Mouse (Mus musculus) heart, adult 11 months (tissue): Measurements from ENCODE around the gene Cadps2.

ENCODE experiments used
- DNase-seq: peaks from one replicate; pipeline ENCODE4 v3.0.0; 2022

Gene Cadps2

DNA sequence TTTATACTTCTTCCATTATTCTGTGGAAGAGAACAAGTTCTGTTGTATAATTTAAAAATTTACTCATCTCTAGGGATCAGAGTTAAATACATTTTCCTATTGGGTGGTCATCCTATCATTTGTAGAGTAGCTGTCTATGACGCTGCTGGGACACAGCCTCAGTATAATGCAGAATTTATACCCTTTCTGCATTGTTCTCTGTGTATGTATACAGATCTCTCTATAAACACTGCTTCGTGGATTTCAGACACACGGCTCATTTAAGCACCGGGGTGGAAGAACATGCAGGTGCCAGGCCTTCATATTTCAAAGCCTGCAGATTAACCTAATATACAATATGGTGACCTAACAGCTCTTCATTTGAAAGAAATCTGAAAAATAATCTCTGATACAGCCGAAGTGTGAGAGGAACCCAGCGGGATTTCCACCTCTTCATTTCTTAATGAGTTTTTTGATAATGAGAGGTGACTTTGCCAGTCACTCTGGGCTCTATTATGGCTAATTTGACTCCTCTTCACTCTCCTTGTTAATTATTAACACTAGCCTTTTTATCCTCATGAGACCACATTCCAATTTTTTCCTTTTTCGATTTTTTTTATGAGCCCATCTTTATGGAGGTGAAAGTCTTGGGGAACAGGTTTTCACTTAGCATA, 501.7 kb downstream of the Cadps2 start:
- no peak for DNase-seq

DNA sequence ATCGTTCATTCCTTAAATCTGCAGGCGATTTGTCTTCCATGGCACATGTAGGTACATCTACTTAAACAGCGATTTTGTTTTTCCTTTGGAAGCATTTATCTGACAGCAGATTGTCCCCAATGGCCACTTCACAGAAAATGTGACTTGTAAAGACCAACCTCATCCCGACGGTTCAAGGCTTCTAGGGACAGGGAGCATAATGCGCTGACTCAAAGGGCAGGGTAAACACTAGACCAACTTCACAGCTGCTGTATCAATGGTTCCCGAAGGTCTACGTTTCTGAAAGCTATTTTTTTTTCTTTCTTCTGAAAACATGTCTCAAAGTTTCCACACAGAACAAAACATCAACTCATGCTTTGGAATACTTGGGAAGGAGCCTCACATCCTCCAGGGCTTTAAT, 524.3 kb downstream of the Cadps2 start:
- DNase-seq, result no peak

DNA sequence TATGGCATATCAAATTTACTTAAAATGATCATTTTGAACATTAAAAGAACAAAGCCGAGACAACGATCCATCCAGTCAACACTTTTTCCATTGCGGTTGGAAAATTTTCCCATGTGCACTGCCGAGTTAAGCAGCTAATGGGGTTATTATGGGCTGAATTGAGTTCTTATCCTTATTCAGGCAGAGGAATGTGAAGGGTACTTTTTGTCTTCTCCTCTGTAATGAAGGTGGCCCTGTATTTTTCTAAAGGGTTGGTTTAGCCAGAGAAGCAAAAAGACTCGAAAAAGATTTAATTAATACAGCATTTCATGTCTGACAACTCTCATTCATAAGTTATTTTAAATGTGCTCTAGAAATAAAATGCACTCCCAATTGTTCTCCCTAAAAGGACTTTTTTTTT, 524.9 kb downstream of the Cadps2 start:
- DNase-seq, result no peak

DNA sequence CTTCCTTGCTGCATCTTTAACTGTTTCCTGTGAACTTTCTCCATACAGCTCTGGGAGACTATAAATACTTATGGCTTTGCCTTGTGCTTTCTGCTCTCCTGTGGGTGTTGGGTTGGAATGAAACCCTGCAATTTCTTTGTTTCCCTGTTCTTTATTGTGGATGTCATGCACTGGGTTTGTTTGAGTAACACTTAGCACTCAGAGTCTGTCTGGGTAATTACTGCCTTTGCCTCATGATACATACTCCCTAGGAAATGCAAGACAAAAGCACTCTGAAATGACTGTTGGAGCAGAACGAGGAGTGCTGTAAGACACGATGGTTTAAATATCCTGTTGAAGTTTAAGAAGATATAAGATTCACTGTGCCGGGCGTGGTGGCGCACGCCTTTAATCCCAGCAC, 533.2 kb downstream of the Cadps2 start:
- no peak for DNase-seq

DNA sequence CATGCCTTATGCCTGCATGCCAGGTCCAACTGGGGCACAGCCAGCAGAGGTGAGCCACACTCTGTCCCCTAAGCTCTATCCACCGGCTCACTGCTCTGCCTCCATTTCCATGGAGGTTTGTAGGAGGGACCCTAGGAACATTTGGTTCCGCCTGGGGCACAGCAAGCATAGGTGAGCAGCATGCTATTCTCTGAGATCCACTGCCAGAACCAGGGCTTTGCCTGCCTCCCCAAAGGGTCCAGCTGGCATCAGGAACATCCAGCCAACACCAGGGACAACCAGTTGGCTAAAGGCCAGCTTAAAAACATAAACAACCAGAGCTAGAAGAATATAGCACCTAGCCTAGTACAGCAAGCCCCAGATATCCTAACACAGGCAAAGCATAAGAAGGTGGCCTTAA, 540.6 kb downstream of the Cadps2 start:
- no peak for DNase-seq

DNA sequence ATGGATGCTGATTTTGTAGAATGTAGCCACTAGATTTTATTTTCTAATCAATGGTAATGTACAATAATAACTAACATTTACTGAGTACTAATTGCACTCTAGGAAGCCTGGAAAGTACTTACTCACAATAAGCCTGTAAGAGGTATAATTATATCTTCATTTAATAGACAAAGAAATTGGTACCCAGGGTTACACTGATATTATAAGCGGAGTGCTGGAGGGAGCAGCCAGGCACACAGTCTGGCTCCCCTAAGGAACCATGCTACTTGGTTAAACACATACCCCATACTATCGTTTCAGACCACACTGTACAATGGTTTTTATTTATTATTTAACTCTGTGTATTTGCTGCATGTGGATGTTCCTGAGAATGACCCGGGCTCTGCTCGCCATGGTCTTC, 544.5 kb downstream of the Cadps2 start:
- no peak for DNase-seq

DNA sequence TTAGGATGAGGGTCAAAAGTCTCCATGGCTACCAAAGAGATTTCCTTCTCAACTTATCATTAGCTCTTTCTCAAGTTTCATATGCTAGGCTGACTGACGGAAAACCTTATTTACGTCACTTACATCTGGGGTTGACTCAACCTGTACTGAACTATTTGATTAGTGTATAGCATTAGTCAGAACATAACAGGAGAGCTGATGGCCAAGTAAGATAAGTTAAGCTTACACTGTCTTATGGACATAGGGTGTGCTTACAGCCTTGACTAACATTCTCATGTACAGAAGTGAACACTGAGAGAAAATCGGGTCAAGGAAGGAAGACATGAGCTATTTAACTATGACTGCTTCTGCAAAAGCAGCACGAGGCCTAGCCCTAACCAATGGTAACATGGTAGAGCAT, 550.5 kb downstream of the Cadps2 start:
- DNase-seq, result no peak

DNA sequence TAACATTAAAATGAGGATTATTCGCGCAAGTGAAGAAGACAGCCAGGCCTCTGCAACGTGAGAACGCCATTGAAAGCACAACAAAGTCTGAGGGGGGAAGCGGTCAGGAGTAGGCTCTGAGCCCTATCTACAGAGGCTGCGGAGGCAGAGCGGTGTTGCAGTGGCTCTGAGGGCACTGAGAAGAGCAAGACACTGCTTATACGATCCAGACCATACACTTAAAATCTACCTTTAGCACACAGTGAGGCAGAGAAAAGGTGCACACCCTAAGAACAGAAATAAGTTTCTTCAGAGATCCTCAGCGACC, 557.8 kb downstream of the Cadps2 start:
- DNase-seq, result no peak

DNA sequence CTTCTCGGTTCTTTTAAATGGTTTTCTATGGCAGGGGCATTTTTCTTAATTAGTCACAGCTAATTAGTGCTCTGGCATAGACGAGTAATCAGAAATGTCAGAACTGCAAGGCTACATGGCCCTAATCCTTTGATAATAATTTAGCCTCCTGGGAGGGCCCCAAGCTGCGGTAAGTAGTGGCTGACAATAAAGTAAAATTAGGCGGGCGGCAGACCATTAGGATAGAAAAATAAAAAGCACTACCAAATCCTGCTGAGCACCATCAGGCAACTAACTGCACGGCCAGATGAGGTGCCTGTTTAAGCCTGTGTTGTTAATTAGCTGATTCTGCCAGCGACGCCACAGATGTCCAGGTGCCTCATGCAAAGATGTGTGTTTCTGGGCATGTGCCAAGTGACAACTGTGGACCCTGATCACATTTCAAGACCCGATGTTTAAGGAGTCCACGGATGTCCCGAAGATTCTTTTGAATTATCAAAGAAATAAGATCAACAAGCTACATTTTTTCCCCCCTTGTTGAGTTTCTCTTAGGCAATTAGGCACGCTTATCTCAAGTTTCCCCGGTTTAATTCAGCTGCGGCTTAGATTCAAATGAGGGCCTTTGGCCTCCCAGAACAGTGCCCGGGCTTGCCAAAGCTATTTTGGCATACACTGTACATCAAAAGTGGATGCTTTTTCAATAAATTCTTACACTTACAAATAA, 558.3 kb downstream of the Cadps2 start:
- DNase-seq, result no peak

DNA sequence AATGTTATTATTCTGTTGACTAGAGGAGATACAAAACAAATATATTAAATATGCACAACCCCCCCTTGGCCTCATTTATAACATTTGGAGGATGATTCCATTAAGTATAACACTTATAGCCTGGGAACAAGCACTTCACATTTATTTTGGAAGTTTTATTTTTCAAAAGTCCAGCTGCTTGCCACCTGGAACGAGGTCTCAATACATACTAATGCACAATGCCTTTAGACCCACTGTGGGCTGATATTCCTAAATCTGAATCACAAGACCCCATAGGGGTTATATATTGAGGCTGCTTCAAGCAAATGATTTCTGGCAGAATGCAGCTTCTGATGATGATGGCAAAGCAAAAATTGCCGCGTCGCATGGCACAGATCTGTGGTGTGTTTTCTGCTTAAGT, 565.7 kb downstream of the Cadps2 start:
- DNase-seq, result no peak

DNA sequence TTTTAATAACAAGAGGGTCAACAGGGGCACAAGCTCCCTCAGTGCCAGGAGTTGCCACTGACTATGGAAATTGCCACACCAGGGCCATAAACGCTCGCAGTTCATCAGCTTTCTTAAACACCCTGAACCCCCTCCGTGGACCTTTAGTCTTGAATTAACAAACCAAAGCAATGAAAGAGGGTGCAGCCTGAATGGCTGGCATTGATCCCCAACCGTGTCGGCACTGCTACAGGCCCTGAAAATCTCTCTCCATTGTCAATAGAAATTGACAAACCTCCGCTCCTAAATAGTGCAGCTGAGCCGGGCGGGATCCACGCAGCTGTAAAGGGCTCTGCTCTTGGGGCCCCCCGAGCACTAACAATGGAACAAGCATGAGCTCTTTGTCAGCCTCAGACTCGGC, 566.2 kb downstream of the Cadps2 start:
- no peak for DNase-seq

DNA sequence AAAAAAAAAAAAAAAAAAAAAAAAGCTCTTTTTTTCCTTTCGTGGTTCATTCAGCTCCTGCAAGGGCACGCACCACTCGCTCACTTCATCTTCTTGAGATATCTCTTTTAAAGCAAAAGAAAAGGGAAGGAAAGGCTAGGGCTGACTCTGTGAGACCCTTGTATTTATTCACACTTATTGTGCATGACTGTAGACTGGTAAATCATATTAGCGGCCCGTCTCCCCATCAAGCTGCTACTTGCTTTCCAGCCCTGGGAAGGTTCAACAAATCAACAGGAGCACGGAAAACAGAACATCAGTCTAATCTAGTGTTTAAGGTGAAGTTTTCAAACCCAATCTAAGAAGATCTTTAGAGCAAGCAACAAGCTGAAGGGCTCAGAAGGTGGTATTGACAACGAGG, 566.7 kb downstream of the Cadps2 start:
- DNase-seq, result no peak

DNA sequence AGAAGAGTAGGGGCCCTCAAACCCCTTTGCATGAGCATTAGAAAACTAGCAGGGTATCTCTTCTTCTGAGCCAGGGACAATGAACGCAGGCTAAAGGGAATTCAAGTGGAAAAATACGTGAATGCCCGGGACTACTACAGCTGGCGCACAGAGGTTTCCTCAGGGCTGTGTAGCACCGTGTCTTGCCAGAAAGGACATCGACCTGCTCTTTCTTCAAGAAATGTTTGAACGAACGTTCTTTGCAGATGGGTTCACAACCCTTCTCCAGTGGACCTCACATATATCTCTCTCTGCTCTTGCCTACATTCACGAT, 578.5 kb downstream of the Cadps2 start:
- DNase-seq, result no peak

DNA sequence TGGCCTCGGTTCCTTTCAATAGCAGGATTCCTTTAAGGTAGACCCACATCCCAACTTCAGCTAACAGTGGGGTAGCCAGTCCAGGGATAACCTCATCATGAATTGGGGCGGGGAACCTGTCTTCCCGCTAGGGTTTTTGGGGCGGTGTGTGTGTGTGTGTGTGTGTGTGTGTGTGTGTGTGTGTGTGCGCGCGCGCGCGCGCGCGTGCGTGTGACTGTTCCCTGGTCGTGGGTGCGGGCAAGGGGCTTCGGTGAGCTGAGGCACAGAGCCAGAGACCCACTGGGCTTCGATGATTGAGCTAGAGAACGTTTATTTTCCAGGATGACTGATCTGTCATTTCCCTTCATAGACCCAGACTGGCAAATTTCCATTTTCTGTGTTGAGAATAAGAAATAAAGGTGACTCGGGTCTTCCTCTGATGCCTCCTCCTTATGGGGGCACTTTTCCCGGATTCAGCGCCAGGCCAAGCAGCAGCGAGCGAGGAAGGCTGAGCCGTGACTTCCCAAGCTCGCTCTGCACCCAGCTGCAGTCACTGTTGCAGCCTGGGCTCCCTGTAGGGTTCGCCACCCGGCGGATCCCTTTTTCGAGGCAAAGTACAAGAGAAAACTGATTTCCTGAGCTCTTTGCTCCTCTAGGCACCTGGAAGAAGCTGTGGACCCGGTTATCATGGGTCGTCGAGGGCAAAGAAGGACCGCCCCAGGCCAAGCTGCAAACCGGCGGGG, 579.0 kb downstream of the Cadps2 start:
- no peak for DNase-seq

DNA sequence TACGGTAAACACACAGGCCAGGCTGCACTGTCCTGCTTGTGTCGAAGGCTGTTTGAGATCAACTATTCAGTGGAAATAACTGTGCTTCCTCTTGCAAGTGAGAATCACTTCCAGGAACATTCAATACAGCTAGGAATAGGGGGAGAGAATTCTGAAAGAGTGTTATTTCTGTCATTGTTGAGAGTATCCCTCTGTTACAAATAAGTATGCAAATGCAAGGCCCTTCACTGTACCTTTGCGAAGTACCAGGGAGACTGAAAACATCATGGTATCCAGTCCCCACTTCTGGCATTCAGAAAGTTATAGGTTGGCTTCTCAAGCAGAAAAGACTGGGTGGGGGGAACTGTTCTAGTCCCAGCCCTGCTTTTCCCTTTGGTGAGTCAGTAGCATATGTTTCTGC, 581.2 kb downstream of the Cadps2 start:
- no peak for DNase-seq

DNA sequence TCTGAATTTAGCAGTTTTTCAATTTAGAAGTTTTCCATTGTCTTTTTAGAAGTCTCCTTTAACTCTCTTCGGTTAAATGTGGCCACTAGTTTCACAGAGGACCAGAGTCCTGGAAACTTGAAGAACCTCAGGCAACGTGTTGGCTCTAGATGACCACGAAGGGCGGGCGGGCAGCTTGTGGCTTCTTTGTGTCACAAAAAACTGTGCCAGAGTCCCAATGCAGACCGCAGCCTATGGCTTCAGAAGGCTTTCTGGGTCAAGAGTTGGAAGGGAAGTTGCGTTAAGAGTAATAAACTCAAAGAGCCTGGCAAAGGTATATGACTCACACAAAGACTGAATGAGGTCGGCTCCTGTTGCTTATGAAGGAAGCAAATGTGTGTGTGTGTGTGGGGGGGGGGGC, 584.1 kb downstream of the Cadps2 start:
- no peak for DNase-seq

DNA sequence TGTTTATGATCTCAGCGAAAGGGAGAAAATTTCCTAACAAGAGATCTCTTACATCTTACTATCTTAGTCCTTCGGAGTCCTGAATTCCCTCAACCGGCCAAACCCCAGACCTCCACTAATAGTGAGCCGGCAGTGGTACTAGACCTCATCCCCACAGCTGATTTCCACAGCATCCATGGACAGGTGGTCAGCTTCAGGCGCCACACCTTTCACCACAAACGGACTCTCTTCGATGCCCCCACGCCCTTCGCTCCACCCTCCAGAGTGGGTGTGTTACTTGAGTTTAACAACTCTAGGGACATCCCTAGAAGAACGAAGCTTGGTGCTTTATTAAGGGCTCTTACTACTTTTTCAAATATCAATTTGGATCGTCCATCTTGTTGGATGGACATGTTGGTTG, 584.6 kb downstream of the Cadps2 start:
- DNase-seq, result no peak

DNA sequence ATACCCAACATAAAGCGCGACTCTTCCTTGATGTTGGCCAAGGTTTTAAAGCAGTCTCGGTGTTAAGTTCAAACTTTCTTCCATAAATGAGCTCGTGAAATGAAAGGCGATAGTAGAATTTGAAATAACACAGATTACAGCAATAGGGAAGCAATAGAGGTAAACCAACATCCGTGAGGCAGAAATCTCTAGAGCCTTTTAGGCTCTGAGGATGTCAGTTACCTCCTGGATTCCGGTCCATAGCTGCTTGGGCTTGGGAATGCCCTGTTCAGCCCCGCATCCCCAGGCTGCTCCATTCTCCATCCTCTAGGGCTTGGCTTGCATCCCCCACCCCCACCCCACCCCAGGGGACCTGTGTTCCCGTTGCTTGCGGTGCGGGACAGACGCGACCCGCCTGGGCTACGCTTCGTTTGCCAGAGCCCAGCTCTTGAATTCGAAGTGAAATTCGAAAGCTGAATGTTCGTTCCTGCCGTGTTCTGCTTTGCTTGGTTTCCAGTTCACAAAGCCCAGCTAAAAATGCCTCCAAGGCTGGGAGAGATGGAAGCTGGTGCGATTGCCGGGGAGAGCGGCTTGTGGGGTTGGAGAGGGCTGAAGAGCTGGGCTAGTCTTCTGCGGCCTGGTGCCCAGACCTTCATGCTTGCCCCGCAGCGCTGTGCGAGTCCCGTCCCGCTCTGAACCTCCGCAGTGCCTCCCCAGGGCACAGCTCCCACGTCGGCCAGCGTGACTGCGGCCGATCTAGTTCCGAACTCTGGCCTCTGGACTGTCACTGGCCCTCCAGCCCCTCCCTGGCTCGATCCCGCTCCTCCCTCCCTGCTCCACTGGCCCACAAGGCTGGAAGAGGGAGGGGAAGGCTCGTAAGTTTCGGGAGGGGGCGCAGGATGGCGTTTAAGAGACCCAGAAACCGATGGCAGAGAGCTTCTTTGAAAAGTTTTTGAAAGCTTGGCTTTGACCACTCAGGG, 585.6 kb downstream of the Cadps2 start:
- no peak for DNase-seq

DNA sequence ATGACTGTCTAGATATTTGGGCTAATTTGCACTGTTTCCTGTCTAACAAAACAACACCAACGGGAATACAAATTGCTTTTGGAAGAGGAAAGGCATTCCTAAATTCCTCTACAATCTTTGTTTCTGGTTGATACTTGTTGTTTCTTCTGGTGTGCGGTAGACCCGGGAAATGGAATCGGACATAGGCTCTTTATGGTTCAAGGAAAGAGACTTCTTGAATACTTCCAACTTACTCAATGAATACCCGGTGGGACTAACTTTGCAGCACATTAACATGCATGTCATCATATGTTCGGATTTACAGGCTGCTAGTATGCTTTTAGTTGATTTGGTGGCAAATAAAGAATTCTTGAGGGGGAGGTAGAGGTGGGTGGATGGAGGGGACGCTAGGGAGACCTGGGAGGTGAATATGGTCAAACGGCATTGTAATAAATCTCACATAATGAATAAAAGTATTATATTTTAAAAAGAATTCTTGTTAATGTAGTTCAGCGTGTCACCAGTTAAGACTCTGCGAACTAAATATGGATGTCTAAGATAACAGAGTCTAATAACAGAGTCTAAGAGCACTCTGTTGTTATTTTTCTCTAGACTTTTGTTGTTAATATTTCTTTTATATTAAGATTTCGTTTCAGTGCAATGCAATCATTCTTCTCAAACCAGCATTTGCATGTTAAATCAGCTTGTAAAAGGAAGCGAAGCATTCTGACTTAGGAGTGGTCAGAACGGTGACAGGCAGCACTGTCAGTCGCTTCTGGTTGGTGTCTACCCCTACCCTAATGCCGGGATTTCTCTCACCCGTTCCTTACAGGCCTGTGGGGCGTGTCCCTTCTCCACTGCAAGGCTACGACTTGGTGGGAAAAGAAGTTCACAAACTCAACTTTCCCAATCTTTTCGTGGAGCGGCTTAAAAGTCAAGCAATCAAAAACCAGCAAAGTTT, 586.8 kb downstream of the Cadps2 start:
- no peak for DNase-seq

DNA sequence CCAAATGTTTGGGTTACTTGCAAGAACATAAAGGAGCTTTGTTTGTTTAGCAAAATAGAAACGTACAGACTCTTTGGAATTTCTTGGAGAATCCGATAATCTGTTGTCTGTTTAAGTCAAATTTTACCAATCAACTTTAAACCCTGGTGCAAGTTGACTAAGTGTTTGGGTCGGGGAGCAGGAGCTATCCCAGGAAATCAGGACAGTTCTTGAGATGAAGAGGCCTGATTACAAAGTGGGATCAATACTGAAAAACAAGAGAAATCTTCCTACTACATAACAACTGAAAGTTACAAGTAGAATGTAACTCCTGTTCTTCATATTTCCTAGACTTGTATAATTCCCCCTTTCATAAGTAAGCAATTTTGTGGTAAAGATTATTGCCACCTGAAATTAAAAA, 587.8 kb downstream of the Cadps2 start:
- no peak for DNase-seq

DNA sequence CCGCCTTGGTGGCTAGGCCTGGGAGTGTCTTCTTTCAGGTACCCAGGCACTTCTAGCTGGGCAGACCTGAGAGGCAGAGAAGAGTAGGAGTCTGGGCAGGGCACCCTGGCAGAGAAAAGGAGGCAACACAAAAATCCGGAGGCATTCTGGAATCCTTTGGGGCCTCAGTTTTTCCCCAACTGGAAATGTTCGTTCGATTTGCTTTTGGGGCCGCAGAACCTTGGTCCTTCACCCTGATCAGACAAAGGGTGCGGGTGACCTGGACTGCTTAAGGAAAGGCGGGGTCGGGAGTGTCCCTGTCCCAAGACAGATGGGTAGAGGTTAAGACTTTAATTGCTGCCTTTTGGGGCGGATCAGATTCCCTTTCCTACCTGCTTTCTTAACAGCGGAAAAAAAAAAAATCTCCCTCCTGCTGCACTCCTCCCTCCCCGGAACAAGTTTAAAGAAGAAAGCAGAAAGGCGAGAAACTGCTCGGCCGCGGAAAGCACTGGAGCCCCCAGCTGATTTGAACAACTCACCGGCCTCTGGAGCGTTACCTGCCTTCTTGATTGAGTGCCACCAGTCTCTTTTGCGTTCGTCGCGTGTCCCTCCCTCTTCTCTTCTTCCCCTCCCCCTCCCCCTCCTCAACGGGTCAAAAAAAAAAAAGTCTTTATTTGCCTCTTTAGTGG, 588.8 kb downstream of the Cadps2 start:
- DNase-seq, result no peak
